Mouse (Mus musculus): ENCODE measurements around the gene Ormdl1. TPM values are rescaled to one million over a fixed set of nuclear protein-coding genes. Genes with fewer than 3 reads are reported as not detected.

Ormdl1 gene
- polyA plus RNA-seq, 1 experiment from 2014 or later, result 68.4 TPM

- WGBS, result under 1% methylated on average over 40 of the region's 44 CpGs
- Histone ChIP-seq H3K27ac (replicated peaks; ENCODE audit: low read depth, low read length) (0 out of 2 replicates have a peak within 1 kb of the TSS, but pooled peaks have one; percentile 39), H3K36me3 (ENCODE audit: control insufficient read depth, insufficient read depth, low read length) (peaks cover 8% of the 10 kb centered on the region; the same call in 1 of the 2 replicates)
Observed at GRCm38 (mm10) chr1:53352327-53353261, 55.7 kb downstream of the Ormdl1 start, which contains the start of the genes Asdurf, Gm28551 and Asnsd1. Gene Asdurf (minus strand): TSS chr1:53352619. Gene Gm28551 (minus strand): TSS chr1:53352667. Gene Asnsd1 (minus strand): TSS chr1:53352752.

DNA sequence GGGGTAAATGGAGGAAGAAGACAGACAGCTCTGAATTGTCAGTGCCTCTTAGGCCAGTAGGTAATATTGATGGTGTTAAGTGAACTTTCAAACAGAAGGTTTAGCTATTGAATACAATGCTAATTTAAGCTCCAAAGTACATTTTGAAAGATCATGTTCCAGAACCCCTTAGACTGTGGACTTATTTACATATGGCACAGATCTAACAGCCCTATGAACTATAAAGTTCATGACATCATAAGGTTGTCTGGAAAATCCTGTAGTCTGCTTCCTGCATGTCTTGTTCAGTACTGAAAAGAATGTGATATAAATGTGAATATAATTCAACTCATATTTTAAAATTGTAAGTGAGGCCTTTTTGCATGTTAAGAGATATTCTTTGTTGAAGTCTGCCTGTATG, 62.1 kb downstream of the Ormdl1 start:
- H3K4me1 ChIP-seq (ENCODE audit: control insufficient read depth, insufficient read depth, low read length), result no peaks in the 10 kb centered on the region
- DNase-seq (ENCODE audit: low spot score), result no peak
- H3K4me2 ChIP-seq (ENCODE audit: low read depth, severe bottlenecking), result no peak overlapping the region
- no peak for ATAC-seq (ENCODE audit: insufficient number of reproducible peaks, low FRiP score, low TSS enrichment, low read depth)
- H3K27ac ChIP-seq (replicated peaks; ENCODE audit: low read depth, low read length), result no peak overlapping the region
- no peak overlapping the region for H3K9ac ChIP-seq (ENCODE audit: low read length)
- H3K27me3 ChIP-seq (ENCODE audit: control insufficient read depth, insufficient read depth, low read length), result no peaks in the 10 kb centered on the region
- H3K36me3 ChIP-seq (ENCODE audit: control insufficient read depth, insufficient read depth, low read length), result no peaks in the 10 kb centered on the region
- H3K9me3 ChIP-seq (ENCODE audit: control insufficient read depth, low read length), result no peaks in the 10 kb centered on the region
- no peak overlapping the region for H3K4me3 ChIP-seq (ENCODE audit: low read depth, low read length)

More at GRCm38 (mm10) chr1:53352327-53353261, 55.7 kb downstream of the Ormdl1 start, which contains the start of the genes Asdurf, Gm28551 and Asnsd1:
- Histone ChIP-seq H3K4me2 (ENCODE audit: low read depth, severe bottlenecking) (peak within 1 kb of the TSS; percentile 37), H3K9ac (ENCODE audit: low read length) (peak within 1 kb of the TSS; percentile 91), H3K4me3 (ENCODE audit: low read depth, low read length) (peak within 1 kb of the TSS; percentile 85), H3K9me3 (ENCODE audit: control insufficient read depth, low read length) (no peaks in the 10 kb centered on the region), H3K4me1 (ENCODE audit: control insufficient read depth, insufficient read depth, low read length) (0 out of 2 replicates have a peak, but pooled peaks cover 2% of the 10 kb centered on the region), H3K27me3 (ENCODE audit: control insufficient read depth, insufficient read depth, low read length) (no peaks in the 10 kb centered on the region)
- peak; percentile 99 for ATAC-seq (ENCODE audit: insufficient number of reproducible peaks, low FRiP score, low TSS enrichment, low read depth)
- DNase-seq (ENCODE audit: low spot score), result peak; percentile 96

Other genes with a start within 250 kb of the Ormdl1 start
- 1.5 and 2.6 TPM in 2 replicates for gene Mstn, start 235.5 kb upstream of the Ormdl1 start, polyA plus RNA-seq (2014; fragmentation: Nextera tagmentation; extraction: Ambion mirVana)
- not detected in 2 replicates for gene 1700019A02Rik, start 109.5 kb upstream of the Ormdl1 start, polyA plus RNA-seq (2014; fragmentation: Nextera tagmentation; extraction: Ambion mirVana)
- gene Pms1, start 77 bp upstream of the Ormdl1 start, polyA plus RNA-seq (2014; fragmentation: Nextera tagmentation; extraction: Ambion mirVana), result 26.0 and 27.4 TPM in 2 replicates
- not detected in 2 replicates for gene Gm28778, start within 50 bp of the Ormdl1 start, polyA plus RNA-seq (2014; fragmentation: Nextera tagmentation; extraction: Ambion mirVana)
- 21.6 and 22.2 TPM in 2 replicates for gene Osgepl1, start 16.5 kb downstream of the Ormdl1 start, polyA plus RNA-seq (2014; fragmentation: Nextera tagmentation; extraction: Ambion mirVana)
- 3.6 and 14.6 TPM in 2 replicates for gene Asdurf, start 55.5 kb downstream of the Ormdl1 start, polyA plus RNA-seq (2014; fragmentation: Nextera tagmentation; extraction: Ambion mirVana)
- gene Gm28551, start 55.6 kb downstream of the Ormdl1 start, polyA plus RNA-seq (2014; fragmentation: Nextera tagmentation; extraction: Ambion mirVana), result 0.60 and 0.61 TPM in 2 replicates
- 91.1 and 99.0 TPM in 2 replicates for gene Asnsd1, start 55.7 kb downstream of the Ormdl1 start, polyA plus RNA-seq (2014; fragmentation: Nextera tagmentation; extraction: Ambion mirVana)

All from limb, embryonic 11.5 days (tissue).